Mouse (Mus musculus): ENCODE results near the gene Abcf2. TPM values are rescaled to one million over a fixed set of nuclear protein-coding genes. Genes with fewer than 3 reads are reported as not detected.

Gene Abcf2
- polyA plus RNA-seq, 1 experiment: 194 TPM

- Histone ChIP-seq H3K36me3 (ENCODE audit: control insufficient read depth, insufficient read depth, low read length) (no peaks in the 10 kb centered on the region), H3K4me1 (ENCODE audit: control insufficient read depth, insufficient read depth, low read length) (peaks cover 34% of the 10 kb centered on the region), H3K27me3 (ENCODE audit: control insufficient read depth, insufficient read depth, low read length) (no peaks in the 10 kb centered on the region), H3K27ac (ENCODE audit: control insufficient read depth, insufficient read depth, low read depth, low read length) (no peak overlapping the region; the same call in none of the 2 replicates), H3K4me3 (ENCODE audit: control insufficient read depth, low read depth, low read length) (peak overlapping the region; percentile 81)
- no peak for TF ChIP-seq CTCF (IDR thresholded peaks at IDR 0.05; ENCODE audit: control insufficient read depth, insufficient read depth, insufficient replicate concordance, low read depth, low read length)
These were observed 24.0 kb upstream of the Abcf2 start for GRCm38 (mm10) chr5:24601071-24601835.

- Histone ChIP-seq H3K27me3 (ENCODE audit: control insufficient read depth, insufficient read depth, low read length) (no peaks in the 10 kb centered on the region), H3K27ac (ENCODE audit: control insufficient read depth, insufficient read depth, low read depth, low read length) (no peak overlapping the region), H3K4me3 (ENCODE audit: control insufficient read depth, low read depth, low read length) (no peak overlapping the region), H3K36me3 (ENCODE audit: control insufficient read depth, insufficient read depth, low read length) (no peaks in the 10 kb centered on the region; the same call in 1 of the 2 replicates), H3K4me1 (ENCODE audit: control insufficient read depth, insufficient read depth, low read length) (peaks cover 31% of the 10 kb centered on the region)
- TF ChIP-seq POLR2A (IDR thresholded peaks at IDR 0.05; ENCODE audit: control insufficient read depth, low read depth, low read length) (no peak), CTCF (IDR thresholded peaks at IDR 0.05; ENCODE audit: control insufficient read depth, insufficient read depth, insufficient replicate concordance, low read depth, low read length) (no peak)
These were observed 23.0 kb upstream of the Abcf2 start for GRCm38 (mm10) chr5:24600236-24600635.

GRCm38 (mm10) chr5:24599137-24599536 lies 21.9 kb upstream of the Abcf2 start:
- Histone ChIP-seq H3K27me3 (ENCODE audit: control insufficient read depth, insufficient read depth, low read length) (no peaks in the 10 kb centered on the region), H3K4me1 (ENCODE audit: control insufficient read depth, insufficient read depth, low read length) (peaks cover 28% of the 10 kb centered on the region), H3K36me3 (ENCODE audit: control insufficient read depth, insufficient read depth, low read length) (no peaks in the 10 kb centered on the region; the same call in 1 of the 2 replicates), H3K4me3 (ENCODE audit: control insufficient read depth, low read depth, low read length) (no peak overlapping the region; the same call in 1 of the 2 replicates), H3K27ac (ENCODE audit: control insufficient read depth, insufficient read depth, low read depth, low read length) (no peak overlapping the region)
- no peak for TF ChIP-seq POLR2A (IDR thresholded peaks at IDR 0.05; ENCODE audit: control insufficient read depth, low read depth, low read length)
- no peak for TF ChIP-seq CTCF (IDR thresholded peaks at IDR 0.05; ENCODE audit: control insufficient read depth, insufficient read depth, insufficient replicate concordance, low read depth, low read length)

- Histone ChIP-seq H3K27me3 (ENCODE audit: control insufficient read depth, insufficient read depth, low read length) (no peaks in the 10 kb centered on the region), H3K4me1 (ENCODE audit: control insufficient read depth, insufficient read depth, low read length) (peaks cover 25% of the 10 kb centered on the region), H3K36me3 (ENCODE audit: control insufficient read depth, insufficient read depth, low read length) (no peaks in the 10 kb centered on the region; the same call in 1 of the 2 replicates), H3K4me3 (ENCODE audit: control insufficient read depth, low read depth, low read length) (peak overlapping the region; percentile 24), H3K27ac (ENCODE audit: control insufficient read depth, insufficient read depth, low read depth, low read length) (no peak overlapping the region)
- TF ChIP-seq POLR2A (IDR thresholded peaks at IDR 0.05; ENCODE audit: control insufficient read depth, low read depth, low read length): no peak
- TF ChIP-seq CTCF (IDR thresholded peaks at IDR 0.05; ENCODE audit: control insufficient read depth, insufficient read depth, insufficient replicate concordance, low read depth, low read length): no peak
These were observed 21.3 kb upstream of the Abcf2 start for GRCm38 (mm10) chr5:24598570-24599006.

- peak overlapping the region; percentile 7 for H3K4me3 ChIP-seq (ENCODE audit: control insufficient read depth, low read depth, low read length)
These were observed 20.8 kb upstream of the Abcf2 start for GRCm38 (mm10) chr5:24597901-24598569.

GRCm38 (mm10) chr5:24597221-24597728 lies 20.0 kb upstream of the Abcf2 start:
- H3K27ac ChIP-seq (ENCODE audit: control insufficient read depth, insufficient read depth, low read depth, low read length): no peak overlapping the region
- H3K4me3 ChIP-seq (ENCODE audit: control insufficient read depth, low read depth, low read length): no peak overlapping the region
- peaks cover 19% of the 10 kb centered on the region for H3K4me1 ChIP-seq (ENCODE audit: control insufficient read depth, insufficient read depth, low read length)
- no peak for TF ChIP-seq POLR2A (IDR thresholded peaks at IDR 0.05; ENCODE audit: control insufficient read depth, low read depth, low read length)
- TF ChIP-seq CTCF (IDR thresholded peaks at IDR 0.05; ENCODE audit: control insufficient read depth, insufficient read depth, insufficient replicate concordance, low read depth, low read length): no peak
- no peaks in the 10 kb centered on the region; the same call in 1 of the 2 replicates for H3K36me3 ChIP-seq (ENCODE audit: control insufficient read depth, insufficient read depth, low read length)
- no peaks in the 10 kb centered on the region for H3K27me3 ChIP-seq (ENCODE audit: control insufficient read depth, insufficient read depth, low read length)

More at GRCm38 (mm10) chr5:24597901-24598569, 20.8 kb upstream of the Abcf2 start:
- no peaks in the 10 kb centered on the region; the same call in 1 of the 2 replicates for H3K36me3 ChIP-seq (ENCODE audit: control insufficient read depth, insufficient read depth, low read length)
- peaks cover 22% of the 10 kb centered on the region for H3K4me1 ChIP-seq (ENCODE audit: control insufficient read depth, insufficient read depth, low read length)
- TF ChIP-seq CTCF (IDR thresholded peaks at IDR 0.05; ENCODE audit: control insufficient read depth, insufficient read depth, insufficient replicate concordance, low read depth, low read length) (no peak), POLR2A (IDR thresholded peaks at IDR 0.05; ENCODE audit: control insufficient read depth, low read depth, low read length) (no peak)
- no peak overlapping the region for H3K27ac ChIP-seq (ENCODE audit: control insufficient read depth, insufficient read depth, low read depth, low read length)
- H3K27me3 ChIP-seq (ENCODE audit: control insufficient read depth, insufficient read depth, low read length): no peaks in the 10 kb centered on the region

Data from testis, adult 2 months (tissue).